Mouse (Mus musculus): ENCODE measurements at regions not wholly inside any gene's neighbourhood (a gene's known extent, or its start where the extent isn't known, plus 50 kb on each side); places are given as distances from the start of the nearest gene placed in this dataset.
"Not testable (repeated sequence)": the region's sequence is repeated elsewhere in the genome, so short reads cannot be mapped to it uniquely, and the experiment has no call there.

DNA sequence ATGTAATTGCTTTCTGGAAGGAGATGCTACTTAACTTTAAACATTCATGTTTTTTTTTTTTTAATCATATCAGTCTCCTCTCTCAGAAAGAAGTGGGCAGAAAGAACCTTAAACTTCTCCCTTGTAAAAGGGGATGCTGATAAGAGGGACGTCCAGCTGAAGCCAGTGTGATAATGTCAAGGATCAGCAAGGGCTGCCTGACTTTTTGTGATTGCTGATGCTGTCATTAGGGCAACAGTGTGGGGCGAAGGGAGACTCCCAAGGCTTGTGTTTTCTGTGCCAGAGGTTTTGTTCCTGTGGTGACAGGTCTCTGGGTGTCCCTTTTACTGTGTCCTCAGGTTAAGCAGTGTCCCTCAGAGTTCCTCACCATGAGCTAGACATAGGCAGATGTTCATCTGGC lies 61.8 kb upstream of the Prkar2b start:
- peak; percentile 36 to 39 for DNase-seq (ENCODE audit: low spot score in 2 of 2)

DNA sequence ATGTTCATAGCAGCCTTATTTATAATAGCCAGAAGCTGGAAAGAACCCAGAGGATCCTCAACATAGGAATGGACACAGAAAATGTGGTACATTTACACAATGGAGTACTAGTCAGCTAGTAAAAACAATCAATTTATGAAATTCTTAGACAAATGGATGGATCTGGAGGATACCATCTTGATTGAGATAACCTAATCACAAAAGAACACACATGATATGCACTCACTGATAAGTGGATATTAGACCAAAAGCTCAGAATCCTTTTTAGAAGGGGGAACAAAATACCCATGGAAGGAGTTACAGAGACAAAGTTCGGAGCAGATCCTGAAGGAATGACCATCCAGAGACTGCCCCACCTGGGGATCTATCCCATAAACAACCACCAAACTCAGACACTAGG lies 60.9 kb upstream of the Prkar2b start:
- DNase-seq (ENCODE audit: low spot score in 2 of 2): not testable (repeated sequence)

DNA sequence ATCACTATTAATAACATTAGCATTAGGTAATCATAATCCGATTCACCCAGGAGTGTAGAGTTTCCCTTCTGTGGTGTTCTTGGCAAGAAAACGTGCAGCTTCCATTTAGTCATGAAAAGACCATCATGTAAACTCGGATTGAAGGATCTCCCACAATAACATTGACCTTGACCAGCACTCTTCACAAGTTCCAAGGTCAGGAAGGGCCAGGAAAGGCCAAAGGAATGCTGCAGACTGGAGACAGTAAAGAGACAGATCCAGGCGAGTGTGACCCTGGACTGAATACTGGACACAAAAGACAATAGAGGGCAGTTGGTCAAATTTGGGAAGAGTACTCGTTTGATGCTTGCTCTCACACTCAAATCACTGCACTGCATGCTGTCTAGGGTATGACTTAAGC lies 51.6 kb upstream of the Prkar2b start:
- no peak for DNase-seq (ENCODE audit: low spot score in 2 of 2)

DNA sequence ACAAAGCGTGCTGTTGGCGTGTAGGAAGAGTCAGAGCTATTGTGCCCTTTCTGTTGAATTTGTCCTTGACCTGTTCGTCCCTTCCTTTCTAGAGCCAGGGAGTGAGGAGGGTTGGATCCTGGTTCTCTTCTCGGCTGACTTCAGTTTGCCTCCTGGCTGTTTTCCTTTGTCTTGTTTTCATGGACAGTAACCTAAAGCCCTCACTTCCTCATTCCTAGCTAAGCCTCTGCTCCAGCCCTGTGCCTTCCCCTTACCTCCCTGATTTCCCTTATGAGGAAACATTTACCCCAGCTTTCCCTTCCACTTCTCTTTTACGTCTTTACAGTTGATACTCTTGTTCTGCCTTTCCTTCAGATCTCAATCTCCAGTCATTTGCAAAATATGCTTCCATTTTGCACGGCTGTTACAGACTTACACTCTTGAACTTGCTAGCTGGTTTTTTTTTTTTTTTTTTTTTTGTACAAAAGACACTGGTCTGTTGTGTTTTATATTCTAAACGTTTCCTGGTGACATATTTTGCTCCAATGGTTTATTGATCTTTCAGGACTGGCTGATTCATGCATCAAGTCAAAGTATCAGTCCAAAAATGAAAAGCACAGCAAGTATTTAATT lies 50.5 kb upstream of the Prkar2b start:
- no peak for DNase-seq (ENCODE audit: low spot score in 2 of 2)

DNA sequence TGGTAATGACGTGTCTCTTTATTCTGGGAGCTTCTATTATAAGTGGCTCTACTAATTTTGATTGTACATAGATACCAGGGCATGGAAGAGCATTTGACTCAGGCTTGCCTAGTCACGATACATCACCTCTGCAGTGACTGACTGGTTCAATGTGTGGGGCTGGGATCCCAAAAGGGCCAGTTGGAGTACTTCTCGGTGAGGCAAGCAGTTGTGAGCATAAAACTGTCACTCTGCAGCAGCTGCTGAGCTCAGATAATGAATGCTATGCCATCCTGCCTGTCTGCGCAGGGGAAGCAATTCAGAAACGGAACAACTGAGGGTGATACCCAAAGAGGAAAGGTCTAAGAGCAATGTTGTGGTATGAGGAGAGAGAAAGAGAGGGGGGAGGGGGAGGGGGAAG lies 49.8 kb upstream of the Prkar2b start:
- peak; percentile 44 to 62 for DNase-seq (ENCODE audit: low spot score in 2 of 2)

All from spleen, postnatal 14 days (tissue).